Mouse (Mus musculus) gonadal fat pad, adult 2 months (tissue): ENCODE measurements around the gene Tmpo. TPM values are rescaled to one million over a fixed set of nuclear protein-coding genes. Genes with fewer than 3 reads are reported as not detected.
"Not testable (repeated sequence)": the region's sequence is repeated elsewhere in the genome, so short reads cannot be mapped to it uniquely, and the experiment has no call there.

Experiments used
- DNase-seq: peaks from one replicate; pipeline ENCODE4 v3.0.0-alpha.2; 2012; ENCODE audit warnings: low read depth
- polyA plus RNA-seq: library from polyadenylated mRNA; depleted of rRNA; stranded (reverse); fragments of >200 nt; gene quantifications from 2 replicates; pipeline ENCODE4 v1.2.3, GENCODE M21; 2012

The Tmpo gene
- polyA plus RNA-seq, 1 experiment: 22.4 TPM

DNA sequence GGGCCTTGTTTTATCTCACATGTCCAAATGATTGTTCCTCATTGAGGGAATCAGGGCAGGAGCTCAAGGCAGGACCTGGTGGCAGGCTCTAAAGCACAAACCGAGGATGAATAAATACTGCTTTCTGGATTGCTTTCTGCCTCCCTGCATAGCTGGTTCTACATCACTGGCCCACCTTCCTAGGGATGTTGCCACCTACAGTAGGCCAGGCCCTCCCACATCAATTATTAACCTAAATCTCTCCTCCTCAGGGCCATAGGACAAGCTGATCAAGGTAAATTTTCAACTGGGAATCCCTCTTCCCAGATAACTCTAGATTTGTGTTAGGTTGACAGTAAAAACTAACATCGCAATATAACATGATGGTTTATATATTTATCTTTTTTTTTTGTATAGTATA is 4.6 kb upstream of the Tmpo start:
- DNase-seq: no peak

GRCm38 (mm10) chr10:91184893-91185292 is 3.8 kb upstream of the Tmpo start:
- DNase-seq: not testable (repeated sequence)

- peak; percentile 71 for DNase-seq
These were observed 2.2 kb upstream of the Tmpo start for GRCm38 (mm10) chr10:91183316-91183715.

DNA sequence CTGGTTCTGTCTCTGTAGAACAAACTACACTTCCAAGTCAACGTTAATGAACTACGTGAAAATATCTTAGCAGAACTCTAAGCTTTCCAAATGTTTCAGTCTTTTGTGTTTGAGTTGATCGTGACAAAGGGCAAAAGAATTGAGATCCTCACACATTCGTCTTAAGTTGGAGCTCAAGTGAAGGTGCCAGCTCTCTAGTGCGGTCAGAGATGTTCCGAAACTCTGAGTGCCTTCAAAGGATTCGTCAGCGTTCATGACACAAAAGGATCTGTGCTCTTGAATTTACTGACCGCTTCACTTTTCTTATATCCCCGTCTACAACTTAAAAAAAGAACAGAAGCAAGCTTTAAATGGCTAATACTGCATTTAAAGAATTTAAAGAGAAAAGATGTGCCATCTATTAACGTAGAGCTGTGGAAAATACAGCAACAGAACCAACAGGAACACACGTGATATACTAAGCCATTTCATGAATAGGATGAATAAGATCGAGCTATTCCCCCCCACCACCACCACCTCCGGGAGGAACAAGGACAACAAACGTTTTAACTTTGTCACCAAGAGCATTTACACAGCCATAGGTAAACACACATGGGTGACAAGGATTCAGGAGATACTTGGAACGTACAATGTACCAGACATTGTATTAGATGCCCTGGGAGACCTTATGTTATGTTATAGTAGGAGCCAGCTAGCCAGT is 1.3 kb upstream of the Tmpo start:
- DNase-seq: no peak

GRCm38 (mm10) chr10:91181461-91182288 is 560 bp upstream of the Tmpo start:
- peak; percentile 77 for DNase-seq

- DNase-seq: no peak
These were observed 814 bp downstream of the Tmpo start for GRCm38 (mm10) chr10:91180301-91180700.

DNA sequence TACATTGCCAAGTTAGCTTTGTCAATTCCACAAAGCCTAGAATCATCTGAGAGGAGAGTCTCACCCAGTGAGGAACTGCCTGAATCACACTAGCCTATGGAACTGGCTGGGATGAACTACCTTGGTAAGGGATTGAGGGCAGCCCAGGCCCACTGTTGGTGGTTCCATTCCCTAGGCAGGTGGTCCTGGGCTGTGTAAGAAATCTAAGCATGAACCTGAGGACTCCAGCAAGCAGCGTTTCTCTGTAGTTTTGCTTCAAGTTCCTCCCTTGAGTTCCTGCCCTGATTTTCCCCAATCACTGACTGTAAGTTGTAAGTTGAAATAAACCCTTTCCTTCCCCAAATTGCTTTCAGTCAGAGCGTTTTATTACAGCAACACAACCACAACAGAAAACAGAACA is 1.3 kb downstream of the Tmpo start:
- DNase-seq: no peak

DNA sequence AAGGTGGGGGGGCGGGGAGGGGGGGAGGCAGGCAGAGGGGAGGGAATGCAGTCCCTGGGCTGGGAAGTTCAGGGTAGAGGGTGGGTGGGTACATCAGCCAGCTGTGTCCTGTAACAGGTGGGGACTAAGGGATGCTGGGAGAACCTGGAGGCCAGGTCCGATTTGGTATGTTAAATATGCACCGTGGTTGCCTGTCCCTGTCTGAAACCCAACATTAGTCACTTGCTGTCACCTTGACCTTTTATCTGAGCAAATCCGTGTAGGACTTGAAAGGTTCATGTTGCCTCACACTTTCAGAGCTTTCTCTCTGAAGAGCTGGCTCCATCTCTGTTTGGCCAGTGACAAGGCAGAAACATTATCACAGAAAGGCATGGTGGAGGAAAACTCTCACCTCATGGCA is 3.9 kb downstream of the Tmpo start:
- no peak for DNase-seq

GRCm38 (mm10) chr10:91172329-91173100 is 8.6 kb downstream of the Tmpo start:
- DNase-seq: no peak

DNA sequence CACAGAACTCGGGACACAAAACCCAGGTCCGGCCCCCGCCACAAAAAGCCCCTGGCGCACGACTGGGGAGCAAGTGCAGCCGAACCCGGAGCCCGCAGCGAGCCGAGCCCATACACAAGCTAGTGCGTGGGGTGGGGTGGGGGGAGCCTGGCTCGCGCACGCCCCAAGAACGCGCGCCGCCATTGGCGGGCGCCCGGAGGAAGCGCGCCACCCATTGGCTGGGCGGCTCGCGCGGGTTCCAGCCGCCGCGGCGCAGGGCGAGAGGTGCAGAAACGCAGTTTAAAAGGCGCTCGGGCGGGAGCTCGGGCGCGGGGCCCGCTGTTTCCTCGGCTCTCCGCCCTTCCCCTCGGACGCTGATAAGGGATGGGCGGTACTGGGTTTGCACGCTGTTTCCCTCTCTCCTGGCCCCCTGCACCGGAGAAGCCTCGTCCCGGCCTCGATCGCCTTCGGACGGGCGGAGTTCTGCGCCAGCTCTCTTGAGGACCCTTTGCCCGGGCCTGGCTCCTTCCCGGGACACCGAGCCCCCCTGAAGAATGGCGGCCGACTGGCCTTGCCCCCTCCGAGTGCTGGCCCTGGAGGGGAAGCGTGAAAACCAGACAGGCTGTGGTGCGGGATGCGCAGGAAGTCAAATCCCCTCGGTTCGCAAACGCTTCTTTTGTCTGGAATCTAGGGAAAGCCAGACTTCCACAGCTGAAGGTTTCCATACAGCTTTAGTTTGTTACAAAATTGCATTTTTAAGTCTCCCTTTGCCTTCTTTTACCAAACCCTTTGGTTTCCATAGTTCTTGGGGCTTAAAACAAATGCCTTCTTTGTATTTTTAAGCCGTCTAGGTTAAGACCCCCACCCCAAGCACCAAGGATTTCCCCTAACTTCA is 9.4 kb downstream of the Tmpo start:
- no peak for DNase-seq

DNA sequence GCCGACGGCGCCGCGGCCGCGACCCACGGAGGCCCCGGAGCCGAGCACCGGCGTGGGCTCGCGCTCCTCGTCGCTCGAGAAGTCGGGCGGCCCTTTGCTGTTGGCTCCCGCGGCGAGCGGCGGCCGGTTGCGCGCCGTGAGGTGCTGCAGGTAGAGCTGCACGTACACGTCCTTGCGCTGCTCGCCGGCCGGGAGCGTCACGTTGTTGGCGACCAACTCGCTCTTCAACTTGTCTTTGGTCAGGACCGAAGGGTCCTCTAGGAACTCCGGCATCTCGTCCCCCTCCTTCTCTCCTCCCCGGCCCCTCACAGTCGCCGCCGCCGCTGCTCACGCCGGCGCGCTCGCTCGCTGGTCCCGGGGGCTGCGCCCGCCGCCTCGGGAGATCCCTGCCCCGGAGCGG is 10.1 kb downstream of the Tmpo start:
- no peak for DNase-seq

GRCm38 (mm10) chr10:91170143-91170941 is 10.8 kb downstream of the Tmpo start:
- no peak for DNase-seq

DNA sequence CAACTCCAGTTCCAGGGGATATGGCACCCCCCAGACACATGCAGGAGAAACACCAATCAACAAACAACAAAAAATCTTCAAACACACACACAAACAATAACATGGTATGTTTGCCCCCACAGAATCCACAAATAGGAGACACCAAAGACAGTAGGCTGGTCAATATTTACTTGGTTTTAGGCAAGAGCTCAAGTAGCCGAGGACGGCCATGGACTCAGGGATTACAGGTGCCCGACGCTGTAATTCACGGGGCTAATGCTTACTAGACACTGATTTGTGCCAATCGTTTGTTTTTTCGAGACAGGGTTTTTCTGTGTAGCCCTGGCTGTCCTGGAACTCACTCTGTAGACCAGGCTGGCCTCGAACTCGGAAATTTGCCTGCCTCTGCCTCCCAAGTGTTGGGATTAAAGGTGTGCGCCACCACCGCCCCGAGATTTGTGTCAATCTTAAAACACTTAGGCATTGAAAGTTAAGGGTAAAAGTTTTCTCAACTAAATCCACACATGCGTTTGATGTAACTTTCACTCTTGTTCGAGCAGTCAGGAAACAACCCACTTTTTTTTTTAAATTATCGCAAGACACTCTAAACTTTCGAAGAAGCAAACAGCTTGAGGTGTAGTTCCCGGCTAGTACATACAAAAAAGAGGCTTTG is 11.6 kb downstream of the Tmpo start:
- DNase-seq: no peak

DNA sequence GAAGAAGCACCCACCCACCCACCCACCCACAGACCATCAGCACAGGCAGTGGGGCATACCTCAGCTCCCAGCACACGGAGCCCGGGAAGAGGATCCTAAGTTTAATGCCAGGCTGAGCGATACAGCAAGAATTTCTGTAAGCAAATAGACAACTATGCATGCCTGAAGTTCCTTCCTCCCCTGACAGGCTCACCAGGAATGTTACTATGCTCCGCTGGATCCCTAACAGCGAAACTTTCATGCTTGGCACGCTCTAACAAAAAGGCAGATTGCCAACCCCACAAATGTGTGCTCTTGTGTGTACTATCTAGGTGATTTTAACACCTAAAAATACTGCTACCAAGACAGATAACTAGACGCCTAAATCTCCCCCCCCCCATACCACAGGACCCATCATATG is 13.8 kb downstream of the Tmpo start:
- no peak for DNase-seq

GRCm38 (mm10) chr10:91166890-91167289 is 14.2 kb downstream of the Tmpo start:
- DNase-seq: no peak

GRCm38 (mm10) chr10:91165850-91166249 is 15.3 kb downstream of the Tmpo start:
- DNase-seq: no peak

DNA sequence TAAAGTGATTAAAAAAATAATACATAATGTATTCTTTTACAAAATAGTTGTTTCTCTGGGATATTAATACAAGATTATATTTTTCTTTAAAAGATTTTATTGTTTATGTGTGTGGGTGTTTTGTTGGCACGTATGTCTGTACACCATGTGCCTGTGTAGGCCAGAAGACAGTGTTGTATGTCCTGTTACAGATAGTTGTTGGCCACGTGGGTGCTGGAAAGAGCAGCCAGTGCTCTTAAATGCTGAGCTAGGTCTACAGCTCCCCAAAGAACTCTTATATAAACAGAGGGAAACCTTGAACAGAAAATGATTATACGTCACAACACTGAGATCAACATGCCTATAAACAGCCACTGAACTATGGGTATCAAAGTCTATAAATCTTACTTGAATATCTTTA is 16.6 kb downstream of the Tmpo start:
- no peak for DNase-seq

DNA sequence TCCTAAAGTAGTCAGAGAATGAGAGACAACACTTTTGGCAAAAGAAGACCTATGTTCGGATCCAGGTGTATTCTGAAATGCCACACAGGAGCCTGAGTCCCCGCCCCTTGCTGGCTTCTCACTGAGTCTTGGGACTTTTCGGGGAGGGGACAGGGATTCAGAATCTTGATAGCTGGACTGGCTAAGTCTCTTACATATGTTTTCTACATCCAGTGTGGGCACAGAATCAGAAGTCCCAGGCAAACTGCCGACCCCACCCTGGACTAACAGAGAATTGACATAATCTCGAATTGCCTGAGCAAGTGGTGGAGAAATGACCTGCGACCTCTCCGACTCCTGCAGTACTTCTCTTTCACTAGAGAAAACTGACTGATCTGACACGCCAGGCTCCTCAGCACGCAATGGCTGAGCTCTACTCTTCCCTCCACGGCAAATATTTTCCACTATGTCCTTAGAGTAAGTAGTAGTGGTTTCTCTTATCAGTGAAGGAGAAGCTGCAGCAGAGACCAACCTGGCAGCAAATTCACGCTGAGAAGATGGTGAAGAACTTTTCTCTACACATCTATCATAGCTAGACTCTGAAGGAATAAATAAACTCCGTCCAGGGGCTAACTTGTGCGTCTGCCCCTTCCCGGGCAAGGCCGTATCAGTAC is 18.5 kb downstream of the Tmpo start:
- DNase-seq: no peak

- no peak for DNase-seq
These were observed 19.0 kb downstream of the Tmpo start for GRCm38 (mm10) chr10:91162077-91162476.

GRCm38 (mm10) chr10:91161006-91161405 is 20.1 kb downstream of the Tmpo start:
- no peak for DNase-seq
